Mouse (Mus musculus) liver, embryonic 14.5 days (tissue): Measurements from ENCODE around the gene Pnrc2. TPM values are rescaled to one million over a fixed set of nuclear protein-coding genes. Genes with fewer than 3 reads are reported as not detected.

Experiments used
- ATAC-seq: fragments of 200-750 bp; cut with Nextera tagmentation; 2 replicates; pipeline ENCODE4 v1.8.0; 2017; ENCODE audit warnings: moderate number of reproducible peaks, mild to moderate bottlenecking, moderate library complexity; ENCODE audit not compliant: insufficient read depth
- DNase-seq, 3 experiments: peaks; one replicate each; pipeline ENCODE4 v3.0.0-alpha.2; 2012 to 2013; ENCODE audit warnings: low read depth in 3 of 3, low spot score in 3 of 3
- H3K27ac ChIP-seq: fragments of 300-500 bp; sonication (generic); 2 replicates; pipeline ENCODE4 v1.5.1; 2014; ENCODE audit warnings: moderate library complexity, mild to moderate bottlenecking, control low read depth, inconsistent platforms
- H3K27me3 ChIP-seq: fragments of 300-500 bp; sonication (generic); 2 replicates; pipeline ENCODE4 v1.6.1; 2014; ENCODE audit warnings: mild to moderate bottlenecking, low read length, moderate library complexity; ENCODE audit not compliant: control insufficient read depth, insufficient read depth
- H3K36me3 ChIP-seq: fragments of 300-500 bp; sonication (generic); replicated peaks from 2 replicates; pipeline ENCODE4 v1.6.1; 2014; ENCODE audit warnings: low read depth; ENCODE audit not compliant: control insufficient read depth, insufficient read depth
- H3K4me1 ChIP-seq, 2 experiments: fragments of 200-500 bp in 1 of 2; fragments of 300-500 bp in 1 of 2; sonication (generic) in 1 of 2; replicated peaks; 2 replicates each; pipeline ENCODE4 v1.6.1; 2012 to 2014; ENCODE audit warnings: antibody characterized with exemption in 1 of 2, inconsistent platforms in 1 of 2, low read length in 1 of 2; ENCODE audit not compliant: control insufficient read depth in 2 of 2, insufficient read depth in 2 of 2
- H3K4me2 ChIP-seq: fragments of 300-500 bp; sonication (generic); 2 replicates; pipeline ENCODE4 v1.6.1; 2014; ENCODE audit warnings: low read depth, mild to moderate bottlenecking, control low read depth, moderate library complexity
- H3K4me3 ChIP-seq, 2 experiments: fragments of 200-500 bp in 1 of 2; fragments of 300-500 bp in 1 of 2; sonication (generic) in 1 of 2; 2 replicates each; pipeline ENCODE4 v1.5.1; 2012 to 2014; ENCODE audit warnings: low read depth in 2 of 2, low read length in 2 of 2, mild to moderate bottlenecking in 2 of 2, control low read depth in 1 of 2, inconsistent platforms in 1 of 2, moderate library complexity in 1 of 2; ENCODE audit not compliant: insufficient read depth in 1 of 2
- H3K9ac ChIP-seq: fragments of 300-500 bp; sonication (generic); replicated peaks from 2 replicates; pipeline ENCODE4 v1.6.1; 2014; ENCODE audit warnings: mild to moderate bottlenecking, control low read depth, moderate library complexity
- H3K9me3 ChIP-seq: fragments of 300-500 bp; sonication (generic); 2 replicates; pipeline ENCODE4 v1.6.1; 2016; ENCODE audit warnings: low read length, mixed read lengths; ENCODE audit not compliant: control insufficient read depth
- CTCF ChIP-seq: IDR thresholded peaks from 2 replicates; pipeline ENCODE4 v1.5.1; 2016; ENCODE audit warnings: antibody characterized with exemption, low read depth, control low read depth
- EP300 ChIP-seq: IDR thresholded peaks from 2 replicates; pipeline ENCODE4 v1.6.1; 2016; ENCODE audit warnings: antibody characterized with exemption, low read depth
- WGBS: fragments of 180-500 bp; shearing (Covaris S2); extraction: QIAGEN DNeasy Blood & Tissue Kit; methylation state at CpG from one replicate; pipeline ENCODE4 v1.1.7; 2014; ENCODE audit not compliant: insufficient replicate concordance; 5-methylcytosine and 5-hydroxymethylcytosine counted together
- polyA plus RNA-seq, 2 experiments: library from polyadenylated mRNA; depleted of rRNA in 1 of 2; stranded (reverse) in 1 of 2; unstranded in 1 of 2; fragments of >200 nt; fragmentation: Nextera tagmentation in 1 of 2; extraction: Ambion mirVana in 1 of 2; gene quantifications; 2 replicates each; pipeline versions ENCODE4 v1.2.1 to v1.2.3; 2012 to 2014

The Pnrc2 gene
- polyA plus RNA-seq, 2 experiments: 43.4 to 80.2 TPM

DNA sequence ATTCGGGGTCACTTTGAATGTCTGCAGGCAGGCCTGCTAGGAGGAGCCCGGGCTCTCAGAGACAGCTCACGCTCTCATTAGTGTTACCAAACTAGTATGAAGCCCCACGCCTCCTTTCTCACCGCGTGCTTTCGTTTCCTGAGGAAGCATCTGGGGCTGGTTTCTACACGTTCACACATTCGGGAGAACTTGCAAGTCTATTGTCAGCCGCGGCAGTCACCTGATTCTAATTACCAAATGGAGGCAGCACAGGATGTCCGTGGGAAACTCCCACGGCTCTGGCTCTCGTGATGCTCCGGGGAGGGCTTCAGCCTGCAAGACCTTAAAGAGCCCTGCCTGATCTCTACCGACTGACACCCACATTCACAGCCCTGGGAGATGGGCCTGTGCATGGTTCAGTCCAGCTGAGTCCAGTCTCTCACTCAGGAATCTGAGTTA lies 3.0 kb upstream of the Pnrc2 start:
- Histone ChIP-seq H3K36me3 (peaks cover 12% of the 10 kb centered on the region), H3K9me3 (no peaks in the 10 kb centered on the region), H3K4me2 (peak overlapping the region; percentile 76), H3K4me3 (peak overlapping the region; percentile 48 to 54), H3K27ac (peak overlapping the region; percentile 79), H3K9ac (peak overlapping the region; percentile 72), H3K4me1 (peaks cover 30 to 35% of the 10 kb centered on the region in 2 experiments), H3K27me3 (no peaks in the 10 kb centered on the region)
- DNase-seq (peak in 1 of 3 experiments; percentile 70), ATAC-seq (no peak)
- WGBS: 2% methylated on average over 16 of the region's 16 CpGs
- TF ChIP-seq CTCF: no peak
- no peak for TF ChIP-seq EP300

DNA sequence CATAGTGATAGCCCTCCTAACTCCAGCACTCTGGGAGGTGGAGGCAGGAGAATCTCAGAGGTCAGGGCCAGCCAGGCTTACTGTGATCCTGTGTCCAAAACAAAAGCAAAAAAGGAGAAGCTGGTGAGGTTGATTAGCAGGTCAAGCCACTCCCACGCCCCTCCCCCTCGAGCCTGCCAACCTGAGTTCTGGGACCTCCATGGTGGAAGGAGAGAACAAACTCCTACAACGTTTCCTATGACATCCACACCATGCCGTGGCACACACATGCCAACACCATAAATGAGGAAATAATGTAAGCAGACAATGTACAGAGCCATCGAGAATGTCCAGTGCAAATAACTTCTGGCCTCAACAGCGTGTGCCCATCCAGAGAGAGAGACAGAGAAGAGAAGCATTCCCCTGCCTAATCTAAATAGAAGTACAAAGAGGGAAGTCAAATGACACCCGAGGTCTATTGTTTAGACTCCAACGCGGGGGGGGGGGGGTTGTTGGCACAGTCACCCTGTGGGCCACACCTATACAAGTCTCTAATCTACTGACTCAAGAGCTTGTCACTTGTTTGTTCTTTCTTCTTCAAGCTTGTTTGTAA lies 2.4 kb upstream of the Pnrc2 start:
- H3K27me3 ChIP-seq: no peaks in the 10 kb centered on the region
- H3K4me3 ChIP-seq: peak overlapping the region; percentile 48 to 54
- peak overlapping the region; percentile 72 for H3K9ac ChIP-seq
- H3K36me3 ChIP-seq: peaks cover 15% of the 10 kb centered on the region
- no peak for TF ChIP-seq EP300
- TF ChIP-seq CTCF: no peak
- 2% methylated on average over 9 of the region's 9 CpGs for WGBS
- ATAC-seq (peak; percentile 12; the same call in 1 of the 2 replicates), DNase-seq (no peak)
- peak overlapping the region; percentile 79 for H3K27ac ChIP-seq
- peak overlapping the region; percentile 76 for H3K4me2 ChIP-seq
- peaks cover 32 to 38% of the 10 kb centered on the region in 2 experiments for H3K4me1 ChIP-seq
- no peaks in the 10 kb centered on the region for H3K9me3 ChIP-seq

DNA sequence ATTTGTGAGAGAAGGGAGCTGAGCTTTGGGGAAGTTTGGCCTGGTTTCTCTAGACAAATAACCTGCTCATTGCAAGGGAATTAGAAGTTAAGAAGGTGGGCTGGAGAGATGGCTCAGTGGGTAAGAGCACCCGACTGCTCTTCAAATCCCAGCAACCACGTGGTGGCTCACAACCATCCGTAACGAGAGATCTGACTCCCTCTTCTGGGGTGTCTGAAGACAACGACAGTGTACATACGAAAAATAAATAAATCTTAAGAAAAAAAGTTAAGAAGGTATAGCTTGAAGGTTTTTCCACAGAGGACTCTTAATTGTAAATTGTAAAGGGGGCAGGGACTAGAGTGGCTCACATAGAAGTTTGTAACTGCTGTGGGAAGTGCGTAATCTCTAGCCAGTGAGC lies 1.9 kb upstream of the Pnrc2 start:
- peak overlapping the region; percentile 79 for H3K27ac ChIP-seq
- 0 out of 2 replicates have a peak, but pooled peaks have one; percentile 2 for TF ChIP-seq CTCF
- no peak for TF ChIP-seq EP300
- H3K4me3 ChIP-seq: peak overlapping the region in 1 of 2 experiments; percentile 54; a peak in 1 of 4 replicates
- H3K4me1 ChIP-seq: peaks cover 32 to 38% of the 10 kb centered on the region in 2 experiments
- H3K27me3 ChIP-seq: no peaks in the 10 kb centered on the region
- WGBS: 22% methylated on average over 7 of the region's 7 CpGs
- ATAC-seq (no peak), DNase-seq (no peak)
- peaks cover 21% of the 10 kb centered on the region for H3K36me3 ChIP-seq
- no peaks in the 10 kb centered on the region for H3K9me3 ChIP-seq
- peak overlapping the region; percentile 72; the same call in 1 of the 2 replicates for H3K9ac ChIP-seq
- peak overlapping the region; percentile 76 for H3K4me2 ChIP-seq

DNA sequence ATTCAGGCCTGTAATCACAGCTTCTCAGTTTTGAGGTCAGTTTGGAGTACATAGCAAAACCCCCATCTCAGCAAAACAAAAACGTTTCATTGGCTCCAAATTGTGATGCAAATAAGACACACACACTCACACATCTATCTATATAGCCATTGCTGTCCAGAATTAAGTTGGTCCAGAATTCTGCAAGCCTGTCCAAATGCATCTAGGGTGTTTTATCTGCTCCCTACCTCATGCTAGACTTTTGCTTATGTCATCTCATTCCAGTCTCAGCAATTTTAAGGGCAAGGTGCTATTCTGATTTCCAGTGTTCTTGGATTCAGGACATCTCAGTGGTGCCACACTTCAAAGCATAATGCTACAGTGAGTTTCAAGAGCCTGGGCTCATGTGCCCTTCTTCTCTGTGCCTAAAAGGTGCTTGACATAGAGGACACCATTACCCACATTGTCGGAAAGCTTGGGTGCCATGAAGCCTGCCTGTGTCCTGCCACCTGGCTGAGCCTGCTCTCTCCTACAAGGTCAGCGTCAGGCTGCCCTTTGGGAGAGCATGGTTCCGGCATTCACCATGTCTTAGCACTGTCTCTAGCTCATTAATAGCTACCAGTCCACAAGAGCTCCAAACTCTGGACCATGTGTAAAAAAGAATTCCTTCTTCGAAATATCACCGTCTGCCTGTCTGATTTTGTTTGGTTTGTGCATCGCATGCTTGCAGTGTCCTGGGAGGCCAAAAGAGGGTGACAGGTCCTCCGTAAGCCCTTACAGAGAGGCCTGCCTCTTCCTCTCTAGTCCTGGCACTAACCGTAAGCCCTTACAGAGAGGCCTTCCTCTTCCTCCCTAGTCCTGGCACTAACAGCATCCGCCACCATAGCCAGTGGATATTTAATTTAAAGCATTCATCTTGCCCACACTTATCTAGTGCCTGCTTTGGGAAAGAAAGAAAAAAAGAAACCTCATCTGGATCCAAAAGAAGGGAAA lies 1.2 kb upstream of the Pnrc2 start:
- H3K9me3 ChIP-seq: no peaks in the 10 kb centered on the region
- H3K27me3 ChIP-seq: no peaks in the 10 kb centered on the region
- H3K9ac ChIP-seq: no peak overlapping the region; the same call in 1 of the 2 replicates
- H3K4me3 ChIP-seq: no peak overlapping the region; a peak in 1 of 4 replicates
- peaks cover 25% of the 10 kb centered on the region for H3K36me3 ChIP-seq
- TF ChIP-seq EP300 (no peak), CTCF (no peak)
- no peak for DNase-seq
- H3K4me2 ChIP-seq: peak overlapping the region; percentile 80
- peaks cover 32 to 38% of the 10 kb centered on the region in 2 experiments for H3K4me1 ChIP-seq
- H3K27ac ChIP-seq: peak overlapping the region; percentile 79
- WGBS: 66% methylated on average over 10 of the region's 10 CpGs
- no peak for ATAC-seq
